Mouse (Mus musculus): ENCODE data around the gene Sdhaf3.

GRCm38 (mm10) chr6:6997226-6997946 is 41.6 kb downstream of the Sdhaf3 start:
- TF ChIP-seq CTCF (IDR thresholded peaks at IDR 0.05; ENCODE audit: low read depth) = no peak
- TF ChIP-seq EP300 (IDR thresholded peaks at IDR 0.05; ENCODE audit: low read depth) = no peak

Measured in heart, postnatal 0 days (tissue).